ENCODE assay signal across 12 mouse cellular contexts in genomic region chr5:131250701-131251636, GRCm38 (mm10). TPM values are rescaled to one million over a fixed set of nuclear protein-coding genes. Genes with fewer than 3 reads are reported as not detected.
DNase-seq lines count a peak whose midpoint lies in the region; ATAC-seq and TF ChIP-seq lines count a peak whose summit lies in the region.
"Had no signal": no experiment of that assay in that cellular context is flagged by ENCODE, and none has a peak within 500 bp of the region (broad histone marks: within the 10 kb centered on the region; RNA-seq: fewer than 3 reads in every experiment).

No protein-coding gene starts in this region.

- no peak overlapping the region for H3K4me2 ChIP-seq in kidney, embryonic 14.5 days (replicated peaks; ENCODE audit: low read depth, low read length)
- H3K4me2 ChIP-seq in kidney, postnatal 0 days (ENCODE audit: low read length): no peak overlapping the region
- H3K4me2 ChIP-seq in stomach, embryonic 14.5 days (replicated peaks; ENCODE audit: low read depth, low read length): no peak overlapping the region
- H3K4me2 ChIP-seq: hindbrain, embryonic 15.5 days had no signal

- no peaks in the 10 kb centered on the region for H3K4me1 ChIP-seq in kidney, embryonic 14.5 days (ENCODE audit: control insufficient read depth, insufficient read depth, low read length)
- peaks cover 12% of the 10 kb centered on the region; the same call in 1 of the 2 replicates for H3K4me1 ChIP-seq in heart, embryonic 10.5 days
- no peaks in the 10 kb centered on the region for H3K4me1 ChIP-seq in kidney, postnatal 0 days (replicated peaks; ENCODE audit: insufficient read depth, low read length)
- H3K4me1 ChIP-seq in stomach, embryonic 14.5 days (ENCODE audit: control insufficient read depth, insufficient read depth, low read length): peaks cover 4% of the 10 kb centered on the region; the same call in 1 of the 2 replicates
- H3K4me1 ChIP-seq: hindbrain, embryonic 15.5 days had no signal

- no peak overlapping the region for H3K27ac ChIP-seq in kidney, embryonic 14.5 days (ENCODE audit: low read depth, low read length)
- H3K27ac ChIP-seq in heart, embryonic 10.5 days: peak overlapping the region; percentile 83
- peak overlapping the region; percentile 22; the same call in 1 of the 2 replicates for H3K27ac ChIP-seq in kidney, postnatal 0 days
- H3K27ac ChIP-seq in stomach, embryonic 14.5 days (ENCODE audit: low read length): peak overlapping the region; percentile 72; the same call in 1 of the 2 replicates
- H3K27ac ChIP-seq: hindbrain, embryonic 15.5 days had no signal

- DNase-seq in kidney, adult 11 months: peak; percentile 4
- DNase-seq in heart, embryonic 10.5 days (ENCODE audit: low spot score): peak; percentile 75
- peak; percentile 88 for DNase-seq in kidney, postnatal 0 days (ENCODE audit: low spot score)
- no peak for DNase-seq in urinary bladder, adult 2 months (ENCODE audit: low spot score)
- DNase-seq in thymus, postnatal 0 days (ENCODE audit: low spot score): no peak
- DNase-seq in layer of hippocampus, postnatal 10 days (ENCODE audit: low spot score in 2 of 2): no peak
- DNase-seq: right cerebral cortex, postnatal 4 days had no signal

- no peak overlapping the region for H3K9ac ChIP-seq in kidney, embryonic 14.5 days (ENCODE audit: low read depth, low read length)
- no peak overlapping the region for H3K9ac ChIP-seq in kidney, postnatal 0 days (ENCODE audit: low read depth, low read length)
- no peak overlapping the region for H3K9ac ChIP-seq in stomach, embryonic 14.5 days (replicated peaks; ENCODE audit: low read depth, low read length)
- H3K9ac ChIP-seq: hindbrain, embryonic 15.5 days had no signal

- no peaks in the 10 kb centered on the region for H3K36me3 ChIP-seq in kidney, embryonic 14.5 days (ENCODE audit: control insufficient read depth, insufficient read depth, low read length)
- no peaks in the 10 kb centered on the region for H3K36me3 ChIP-seq in heart, embryonic 10.5 days
- H3K36me3 ChIP-seq in kidney, postnatal 0 days (ENCODE audit: insufficient read depth, low read length): no peaks in the 10 kb centered on the region
- no peaks in the 10 kb centered on the region for H3K36me3 ChIP-seq in stomach, embryonic 14.5 days (ENCODE audit: control insufficient read depth, insufficient read depth, low read length)
- H3K36me3 ChIP-seq: hindbrain, embryonic 15.5 days had no signal

- TF ChIP-seq CTCF in kidney, postnatal 0 days (IDR thresholded peaks at IDR 0.05; ENCODE audit: low read depth): no peak

- no peaks in the 10 kb centered on the region for H3K9me3 ChIP-seq in kidney, embryonic 14.5 days (ENCODE audit: control insufficient read depth, low read length)
- no peaks in the 10 kb centered on the region for H3K9me3 ChIP-seq in heart, embryonic 10.5 days
- H3K9me3 ChIP-seq in kidney, postnatal 0 days (replicated peaks; ENCODE audit: low read length): no peaks in the 10 kb centered on the region
- no peaks in the 10 kb centered on the region for H3K9me3 ChIP-seq in stomach, embryonic 14.5 days (ENCODE audit: control insufficient read depth, low read depth, low read length)
- H3K9me3 ChIP-seq: hindbrain, embryonic 15.5 days had no signal

- no peaks in the 10 kb centered on the region for H3K27me3 ChIP-seq in kidney, embryonic 14.5 days (ENCODE audit: control insufficient read depth, insufficient read depth, low read length)
- no peaks in the 10 kb centered on the region for H3K27me3 ChIP-seq in heart, embryonic 10.5 days (ENCODE audit: insufficient read depth, poor library complexity, severe bottlenecking)
- no peaks in the 10 kb centered on the region for H3K27me3 ChIP-seq in kidney, postnatal 0 days (ENCODE audit: insufficient read depth, low read length)
- H3K27me3 ChIP-seq in stomach, embryonic 14.5 days (ENCODE audit: control insufficient read depth, insufficient read depth, low read length): no peaks in the 10 kb centered on the region
- H3K27me3 ChIP-seq: hindbrain, embryonic 15.5 days had no signal

- WGBS in kidney, embryonic 14.5 days: 66% methylated on average over 8 of the region's 8 CpGs
- WGBS in heart, embryonic 10.5 days: 64% methylated on average over 8 of the region's 8 CpGs
- 64% methylated on average over 8 of the region's 8 CpGs for whole genome bisulfite sequencing in kidney, postnatal 0 days
- WGBS in stomach, embryonic 14.5 days: 52% methylated on average over 8 of the region's 8 CpGs

- no peak overlapping the region for H3K4me3 ChIP-seq in kidney, embryonic 14.5 days (ENCODE audit: low read length)
- no peak overlapping the region for H3K4me3 ChIP-seq in heart, embryonic 10.5 days
- H3K4me3 ChIP-seq in kidney, postnatal 0 days (replicated peaks; ENCODE audit: low read depth, low read length): no peak overlapping the region
- H3K4me3 ChIP-seq in stomach, embryonic 14.5 days (ENCODE audit: low read depth, low read length): no peak overlapping the region
- H3K4me3 ChIP-seq: hindbrain, embryonic 15.5 days had no signal

- no peak for ATAC-seq in kidney, embryonic 14.5 days (ENCODE audit: low FRiP score, low TSS enrichment)
- peak; percentile 63 for ATAC-seq in kidney, postnatal 0 days (replicated peaks; ENCODE audit: low FRiP score, low read depth)
- ATAC-seq in stomach, embryonic 14.5 days (ENCODE audit: insufficient number of reproducible peaks, insufficient read depth, low FRiP score, low read depth): peak; percentile 80
- ATAC-seq: forebrain, embryonic 16.5 days had no signal

RNA-seq across cellular contexts. Expression of gene Galnt17, which starts 57.3 kb away (rescaled TPM):
- polyA plus RNA-seq in kidney, embryonic 14.5 days (2014; fragmentation: Nextera tagmentation; extraction: Ambion mirVana): 1.3 and 2.3 TPM in 2 replicates
- polyA plus RNA-seq in heart, embryonic 10.5 days (2016; fragmentation: Nextera tagmentation; extraction: Ambion mirVana): 0.89 and 0.95 TPM in 2 replicates
- 0.85 and 1.2 TPM in 2 replicates for polyA plus RNA-seq in kidney, postnatal 0 days (2015; fragmentation: Nextera tagmentation; extraction: Ambion mirVana)
- 1.7 and 1.9 TPM in 2 replicates for polyA plus RNA-seq in stomach, embryonic 14.5 days (2014; fragmentation: Nextera tagmentation; extraction: Ambion mirVana)
- polyA plus RNA-seq in urinary bladder, adult 2 months (2012; rRNA removed): 2.1 and 2.7 TPM in 2 replicates
- polyA plus RNA-seq in thymus, postnatal 0 days (2015; fragmentation: Nextera tagmentation; extraction: Ambion mirVana): 0.54 and 0.57 TPM in 2 replicates
- 10 to 100 TPM; 66.9 to 69.7 TPM for total RNA-seq in layer of hippocampus, postnatal 10 days (2021)
- total RNA-seq: common myeloid progenitor, adult 5-6 weeks had no signal

Comparison
In these comparisons a context has a peak if more than half of its experiments do, and no peak if none do; other contexts are left out.
1. DNase-seq: peak in kidney, adult 11 months (single experiment), heart, embryonic 10.5 days (single experiment) and kidney, postnatal 0 days (single experiment); none in urinary bladder, adult 2 months (single experiment), thymus, postnatal 0 days (single experiment) and layer of hippocampus, postnatal 10 days (0 of 2).